Mouse (Mus musculus): ENCODE measurements around the gene Gm10413. TPM values are rescaled to one million over a fixed set of nuclear protein-coding genes. Genes with fewer than 3 reads are reported as not detected.
"Not testable (repeated sequence)": the region's sequence is repeated elsewhere in the genome, so short reads cannot be mapped to it uniquely, and the experiment has no call there.

The Gm10413 gene
- total RNA-seq (2012; rRNA removed) = 0.63 TPM in 1 of 2 replicates, not detected in the other

DNA sequence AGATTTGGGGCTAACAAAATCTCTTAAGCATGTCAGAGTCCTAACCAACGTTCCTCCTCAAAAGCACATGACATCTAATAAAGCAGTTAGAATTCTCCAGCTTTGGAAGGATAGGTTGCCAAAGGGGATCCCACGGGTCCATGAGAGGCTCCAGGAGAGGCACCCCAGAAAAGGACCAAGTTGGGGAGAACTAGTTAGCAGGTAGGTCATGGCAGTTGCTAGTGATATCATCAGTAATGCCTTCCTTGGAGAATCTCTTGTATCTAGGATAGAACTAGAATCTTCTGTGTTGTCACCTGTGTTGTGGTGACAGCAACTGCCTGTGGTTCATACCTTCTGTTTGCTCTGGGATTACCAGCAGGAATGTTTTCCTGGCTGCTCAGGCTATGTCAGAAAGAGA is at the start of gene Gm10413:
Gm10413 (plus strand) TSS at position 301 of the 400 bp plus-strand sequence.
- DNase-seq (ENCODE audit: low read depth, low spot score); H3K9ac ChIP-seq (ENCODE audit: insufficient read depth, low read depth, low read length, poor library complexity, severe bottlenecking); H3K4me1 ChIP-seq (ENCODE audit: control insufficient read depth in 2 of 2, insufficient read depth in 2 of 2, low read length in 2 of 2, poor library complexity in 1 of 2); H3K9me3 ChIP-seq (ENCODE audit: control insufficient read depth, insufficient read depth, low read depth, low read length); H3K4me3 ChIP-seq (ENCODE audit: insufficient read depth in 1 of 2, low read depth in 1 of 2, low read length in 2 of 2, poor library complexity in 1 of 2, severe bottlenecking in 1 of 2); H3K36me3 ChIP-seq (ENCODE audit: control insufficient read depth, insufficient read depth, low read length, poor library complexity, severe bottlenecking); in situ Hi-C loops (cut with MboI; ENCODE audit: low sequenced_read_pairs in 2 of 2, unreplicated experiment in 2 of 2); H3K27ac ChIP-seq (ENCODE audit: insufficient read depth, low read depth, low read length, poor library complexity, severe bottlenecking): not testable (repeated sequence)

DNA sequence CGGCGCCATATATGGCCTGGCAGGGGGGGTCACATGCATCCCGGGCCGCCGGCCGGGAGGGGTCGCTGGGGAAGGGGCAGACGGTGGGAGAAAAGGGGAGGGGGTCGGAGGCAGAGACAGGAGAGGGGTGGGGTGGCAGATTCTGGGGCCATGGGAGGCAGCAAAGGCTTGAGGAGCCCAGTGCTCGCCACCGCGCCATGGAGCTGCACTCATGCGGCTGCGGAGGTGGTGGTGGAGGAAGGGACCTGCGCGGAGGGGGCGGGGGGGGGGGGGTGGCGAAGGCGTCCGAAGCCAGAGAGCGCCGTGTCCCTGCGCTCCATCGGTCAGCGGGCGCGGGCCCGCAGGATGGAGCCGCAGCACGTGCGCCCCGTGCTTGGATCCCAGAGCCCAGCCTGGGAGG is 17.4 kb downstream of the Gm10413 start, which contains the start of gene Gm10409:
Gm10409 (plus strand) TSS at position 301 of the 400 bp plus-strand sequence.
- H3K4me1 ChIP-seq (ENCODE audit: control insufficient read depth in 2 of 2, insufficient read depth in 2 of 2, low read length in 2 of 2, poor library complexity in 1 of 2); H3K4me3 ChIP-seq (ENCODE audit: insufficient read depth in 1 of 2, low read depth in 1 of 2, low read length in 2 of 2, poor library complexity in 1 of 2, severe bottlenecking in 1 of 2); in situ Hi-C loops (cut with MboI; ENCODE audit: low sequenced_read_pairs in 2 of 2, unreplicated experiment in 2 of 2); H3K27ac ChIP-seq (ENCODE audit: insufficient read depth, low read depth, low read length, poor library complexity, severe bottlenecking); H3K9me3 ChIP-seq (ENCODE audit: control insufficient read depth, insufficient read depth, low read depth, low read length); H3K9ac ChIP-seq (ENCODE audit: insufficient read depth, low read depth, low read length, poor library complexity, severe bottlenecking); H3K36me3 ChIP-seq (ENCODE audit: control insufficient read depth, insufficient read depth, low read length, poor library complexity, severe bottlenecking); DNase-seq (ENCODE audit: low read depth, low spot score): not testable (repeated sequence)

DNA sequence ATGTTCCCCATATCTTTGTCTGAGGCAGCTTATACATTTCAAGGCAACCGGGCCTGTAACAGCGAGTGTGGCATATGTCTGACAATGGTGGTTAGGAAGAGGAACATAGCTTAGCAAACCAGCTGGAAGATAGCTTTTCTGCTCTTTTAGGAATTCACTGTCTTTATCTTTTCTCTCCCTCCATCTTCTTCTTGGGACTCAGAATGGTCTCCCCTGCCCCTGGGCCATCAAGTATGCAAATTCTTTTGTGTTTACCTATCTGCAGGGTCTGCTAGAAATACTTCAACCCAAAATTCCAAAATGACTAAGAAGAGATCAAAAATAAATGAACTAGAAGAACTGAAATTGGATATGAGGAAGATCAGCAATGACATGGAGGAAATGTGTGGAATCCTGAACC is 32.9 kb downstream of the Gm10413 start, which contains the start of gene Gm3005:
Gm3005 (plus strand) TSS at position 301 of the 400 bp plus-strand sequence.
- H3K36me3 ChIP-seq (ENCODE audit: control insufficient read depth, insufficient read depth, low read length, poor library complexity, severe bottlenecking); H3K4me1 ChIP-seq (ENCODE audit: control insufficient read depth in 2 of 2, insufficient read depth in 2 of 2, low read length in 2 of 2, poor library complexity in 1 of 2); H3K9ac ChIP-seq (ENCODE audit: insufficient read depth, low read depth, low read length, poor library complexity, severe bottlenecking); H3K4me3 ChIP-seq (ENCODE audit: insufficient read depth in 1 of 2, low read depth in 1 of 2, low read length in 2 of 2, poor library complexity in 1 of 2, severe bottlenecking in 1 of 2); in situ Hi-C loops (cut with MboI; ENCODE audit: low sequenced_read_pairs in 2 of 2, unreplicated experiment in 2 of 2); H3K9me3 ChIP-seq (ENCODE audit: control insufficient read depth, insufficient read depth, low read depth, low read length); DNase-seq (ENCODE audit: low read depth, low spot score); H3K27ac ChIP-seq (ENCODE audit: insufficient read depth, low read depth, low read length, poor library complexity, severe bottlenecking): not testable (repeated sequence)

DNA sequence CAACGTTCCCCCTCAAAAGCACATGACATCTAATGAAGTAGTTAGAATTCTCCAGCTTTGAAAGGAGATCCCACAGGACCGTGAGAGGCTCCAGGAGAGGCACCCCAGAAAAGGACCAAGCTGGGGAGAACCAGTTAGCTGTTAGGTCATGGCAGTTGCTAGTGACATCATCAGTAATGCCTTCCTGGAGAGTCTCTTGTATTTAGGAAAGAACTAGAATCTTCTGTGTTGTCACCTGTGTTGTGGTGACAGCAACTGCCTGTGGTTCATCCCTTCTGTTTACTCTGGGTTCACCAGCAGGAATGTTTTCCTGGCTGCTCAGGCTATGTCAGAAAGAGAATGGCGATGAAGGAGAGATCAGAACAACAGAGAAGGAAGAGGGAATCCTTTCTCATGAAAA is 54.2 kb downstream of the Gm10413 start, which contains the start of gene Gm10408:
Gm10408 (plus strand) TSS at position 301 of the 400 bp plus-strand sequence.
- H3K9me3 ChIP-seq (ENCODE audit: control insufficient read depth, insufficient read depth, low read depth, low read length); in situ Hi-C loops (cut with MboI; ENCODE audit: low sequenced_read_pairs in 2 of 2, unreplicated experiment in 2 of 2); H3K4me1 ChIP-seq (ENCODE audit: control insufficient read depth in 2 of 2, insufficient read depth in 2 of 2, low read length in 2 of 2, poor library complexity in 1 of 2); H3K4me3 ChIP-seq (ENCODE audit: insufficient read depth in 1 of 2, low read depth in 1 of 2, low read length in 2 of 2, poor library complexity in 1 of 2, severe bottlenecking in 1 of 2); DNase-seq (ENCODE audit: low read depth, low spot score); H3K36me3 ChIP-seq (ENCODE audit: control insufficient read depth, insufficient read depth, low read length, poor library complexity, severe bottlenecking); H3K9ac ChIP-seq (ENCODE audit: insufficient read depth, low read depth, low read length, poor library complexity, severe bottlenecking); H3K27ac ChIP-seq (ENCODE audit: insufficient read depth, low read depth, low read length, poor library complexity, severe bottlenecking): not testable (repeated sequence)

Other genes with a start within 250 kb of the Gm10413 start
- gene Gm5795, start 206.8 kb upstream of the Gm10413 start, total RNA-seq (2012; rRNA removed) = 0.63 TPM in 1 of 2 replicates, not detected in the other
- 8.0 and 9.5 TPM in 2 replicates for gene D830030K20Rik, start 186.6 kb upstream of the Gm10413 start, total RNA-seq (2012; rRNA removed)
- 0.31 TPM in 1 of 2 replicates, not detected in the other for gene Gm2956, start 62.5 kb upstream of the Gm10413 start, total RNA-seq (2012; rRNA removed)
- 2.5 TPM in 1 of 2 replicates, not detected in the other for gene Gm10409, start 17.5 kb downstream of the Gm10413 start, total RNA-seq (2012; rRNA removed)
- not detected in 2 replicates for gene Gm3005, start 33.0 kb downstream of the Gm10413 start, total RNA-seq (2012; rRNA removed)
- gene Gm10408, start 54.3 kb downstream of the Gm10413 start, total RNA-seq (2012; rRNA removed) = not detected in 2 replicates
- 0.63 TPM in 1 of 2 replicates, not detected in the other for gene Gm3012, start 239.4 kb downstream of the Gm10413 start, total RNA-seq (2012; rRNA removed)